Mouse (Mus musculus): ENCODE results near the gene Ptprc. TPM values are rescaled to one million over a fixed set of nuclear protein-coding genes. Genes with fewer than 3 reads are reported as not detected.

Ptprc gene
- polyA plus RNA-seq, 1 experiment from 2014 or later: 3.4 TPM

DNA sequence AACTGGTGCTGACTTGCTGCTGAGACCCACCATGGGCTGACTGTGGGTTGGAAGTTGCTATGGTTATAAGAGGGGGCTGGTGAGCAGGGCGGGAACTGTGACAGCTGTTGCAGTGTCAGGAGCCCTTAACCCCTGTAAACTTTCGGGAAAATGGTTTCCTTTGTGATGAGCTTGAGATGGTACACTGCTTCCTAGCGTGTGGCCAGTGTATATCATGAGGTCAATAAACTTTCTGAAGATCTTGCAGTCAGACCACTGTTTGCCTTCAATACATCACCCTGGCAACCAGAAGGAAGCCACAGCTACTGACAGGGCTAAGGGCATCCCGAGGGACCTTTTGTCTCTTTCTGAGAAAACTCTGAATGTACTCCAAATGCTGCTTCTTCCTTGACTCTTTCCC lies 145.9 kb downstream of the Ptprc start:
- no peak for ATAC-seq (ENCODE audit: insufficient number of reproducible peaks, low FRiP score, low TSS enrichment, low read depth)
- 61% methylated on average over 4 of the region's 4 CpGs for WGBS
- Histone ChIP-seq H3K9ac (no peak overlapping the region), H3K9me3 (replicated peaks) (no peaks in the 10 kb centered on the region), H3K4me1 (peaks cover 11% of the 10 kb centered on the region; the same call in 1 of the 2 replicates), H3K27ac (replicated peaks) (no peak overlapping the region), H3K27me3 (no peaks in the 10 kb centered on the region), H3K4me3 (replicated peaks) (no peak overlapping the region), H3K36me3 (no peaks in the 10 kb centered on the region), H3K4me2 (replicated peaks) (no peak overlapping the region)

- Histone ChIP-seq H3K36me3 (no peaks in the 10 kb centered on the region), H3K27me3 (no peaks in the 10 kb centered on the region), H3K4me3 (replicated peaks) (no peak overlapping the region), H3K9me3 (replicated peaks) (no peaks in the 10 kb centered on the region), H3K9ac (no peak overlapping the region), H3K4me2 (replicated peaks) (no peak overlapping the region), H3K27ac (replicated peaks) (no peak overlapping the region), H3K4me1 (peaks cover 22% of the 10 kb centered on the region; the same call in 1 of the 2 replicates)
- no peak for ATAC-seq (ENCODE audit: insufficient number of reproducible peaks, low FRiP score, low TSS enrichment, low read depth)
- 66% methylated on average over 1 of the region's 1 CpGs for WGBS
Measured at GRCm38 (mm10) chr1:138025298-138025697, 150.2 kb downstream of the Ptprc start.

DNA sequence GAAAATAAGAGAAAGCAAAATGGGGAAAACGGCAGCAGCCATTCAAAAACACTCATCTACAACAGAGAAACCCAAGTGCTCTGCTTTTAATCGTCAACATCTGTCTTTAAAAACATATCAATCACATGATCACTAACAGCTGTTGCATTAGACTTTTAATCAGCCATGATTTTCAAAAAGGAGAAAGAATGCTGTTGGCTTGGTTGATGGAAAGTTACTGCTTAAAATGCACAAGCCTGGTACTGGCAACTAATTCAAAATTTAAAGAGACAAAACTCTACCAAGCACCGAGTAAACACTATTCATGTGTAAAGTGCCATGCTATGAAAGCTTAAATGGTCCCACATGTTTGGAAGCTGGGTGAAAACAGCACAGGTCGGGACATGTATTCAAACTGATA lies 151.9 kb downstream of the Ptprc start:
- WGBS: 17% methylated on average over 4 of the region's 4 CpGs
- no peaks in the 10 kb centered on the region for H3K36me3 ChIP-seq
- no peaks in the 10 kb centered on the region for H3K27me3 ChIP-seq
- no peak overlapping the region for H3K4me3 ChIP-seq (replicated peaks)
- peak overlapping the region; percentile 71; the same call in 1 of the 2 replicates for H3K27ac ChIP-seq (replicated peaks)
- peaks cover 11% of the 10 kb centered on the region; the same call in 1 of the 2 replicates for H3K4me1 ChIP-seq
- H3K9ac ChIP-seq: no peak overlapping the region
- H3K9me3 ChIP-seq (replicated peaks): no peaks in the 10 kb centered on the region
- H3K4me2 ChIP-seq (replicated peaks): no peak overlapping the region
- ATAC-seq (ENCODE audit: insufficient number of reproducible peaks, low FRiP score, low TSS enrichment, low read depth): peak; percentile 69; the same call in 1 of the 2 replicates

DNA sequence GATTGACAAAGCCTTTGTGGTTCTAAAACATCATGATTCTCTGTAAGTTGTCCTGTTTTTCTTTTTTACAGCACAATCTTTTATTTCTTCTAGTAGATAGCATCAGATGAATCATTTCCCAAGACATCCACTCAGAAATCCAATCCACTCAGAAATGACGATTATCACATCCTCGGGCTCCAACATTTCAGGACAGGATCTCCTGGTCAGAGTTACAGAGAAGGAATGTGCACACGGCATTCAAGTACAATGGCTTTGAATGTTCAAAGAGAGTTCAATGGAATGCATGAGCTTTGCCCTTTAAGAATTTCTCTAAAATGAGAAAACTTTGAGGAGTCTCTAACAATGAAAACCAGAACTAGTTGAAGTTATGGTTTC lies 152.6 kb downstream of the Ptprc start:
- Histone ChIP-seq H3K27me3 (no peaks in the 10 kb centered on the region), H3K36me3 (no peaks in the 10 kb centered on the region), H3K4me3 (replicated peaks) (no peak overlapping the region), H3K4me2 (replicated peaks) (no peak overlapping the region), H3K9me3 (replicated peaks) (no peaks in the 10 kb centered on the region), H3K9ac (no peak overlapping the region), H3K27ac (replicated peaks) (peak overlapping the region; percentile 70), H3K4me1 (peaks cover 11% of the 10 kb centered on the region; the same call in 1 of the 2 replicates)
- no peak for ATAC-seq (ENCODE audit: insufficient number of reproducible peaks, low FRiP score, low TSS enrichment, low read depth)
- WGBS: 10% methylated on average over 3 of the region's 3 CpGs

DNA sequence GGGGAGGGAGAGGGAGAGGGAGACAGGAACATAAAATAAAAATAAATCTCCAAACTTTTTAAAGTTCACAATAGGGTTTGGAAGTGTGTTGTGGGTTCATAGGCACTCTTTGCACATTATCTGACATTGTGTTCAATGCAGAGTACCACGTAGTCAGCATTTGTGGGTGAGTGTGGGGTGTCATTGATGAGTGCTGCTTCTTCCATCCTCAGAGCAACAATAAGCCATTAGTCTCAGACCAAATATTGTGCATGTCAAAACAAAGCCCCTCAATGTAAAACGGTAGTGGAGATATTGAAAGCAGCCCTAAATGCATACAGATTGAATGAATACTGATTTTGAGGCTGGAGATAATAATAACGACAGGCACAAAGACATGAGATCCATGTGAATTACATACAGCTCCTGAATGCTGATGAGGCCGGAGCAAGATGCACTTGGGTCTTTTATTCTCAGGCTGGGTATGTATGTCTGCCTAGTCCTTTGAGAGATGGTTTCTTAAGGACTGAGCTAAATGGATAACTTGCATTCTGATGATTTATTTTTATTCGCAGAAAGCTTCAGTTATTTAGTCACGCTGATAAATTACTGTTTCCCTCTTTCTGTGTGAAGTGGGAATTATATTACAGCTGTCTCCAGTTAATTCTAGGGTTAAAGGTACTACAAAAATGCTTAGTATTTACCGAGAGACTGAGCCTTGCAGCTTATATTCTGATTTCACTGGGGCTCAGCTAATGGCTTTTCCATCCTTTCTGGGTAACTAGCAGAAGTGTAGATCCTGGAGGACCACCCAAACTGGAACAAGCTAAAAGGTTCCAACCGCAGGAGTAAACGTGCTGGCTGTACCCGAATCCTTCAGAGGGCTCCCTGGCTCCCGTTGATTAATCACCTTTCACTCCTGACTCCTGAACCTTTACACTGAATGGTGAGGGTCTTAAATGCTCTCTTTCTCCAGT lies 153.3 kb downstream of the Ptprc start:
- peak overlapping the region; percentile 70 for H3K27ac ChIP-seq (replicated peaks)
- no peak overlapping the region for H3K4me2 ChIP-seq (replicated peaks)
- no peak overlapping the region for H3K9ac ChIP-seq
- no peaks in the 10 kb centered on the region for H3K9me3 ChIP-seq (replicated peaks)
- no peak overlapping the region for H3K4me3 ChIP-seq (replicated peaks)
- H3K4me1 ChIP-seq: peaks cover 11% of the 10 kb centered on the region; the same call in 1 of the 2 replicates
- H3K36me3 ChIP-seq: no peaks in the 10 kb centered on the region
- no peak; the same call in 1 of the 2 replicates for ATAC-seq (ENCODE audit: insufficient number of reproducible peaks, low FRiP score, low TSS enrichment, low read depth)
- no peaks in the 10 kb centered on the region for H3K27me3 ChIP-seq
- WGBS: 20% methylated on average over 11 of the region's 11 CpGs

Other genes with a start within 250 kb of the Ptprc start
- 0.45 and 0.75 TPM in 2 replicates for gene Atp6v1g3, start 98.0 kb upstream of the Ptprc start, polyA plus RNA-seq (2015; fragmentation: Nextera tagmentation; extraction: Ambion mirVana)

Measured in embryonic facial prominence, embryonic 15.5 days (tissue).